Mouse (Mus musculus): ENCODE results near the gene Tpcn2. TPM values are rescaled to one million over a fixed set of nuclear protein-coding genes. Genes with fewer than 3 reads are reported as not detected.

The Tpcn2 gene
- polyA plus RNA-seq, 1 experiment from 2014 or later: 2.4 TPM

DNA sequence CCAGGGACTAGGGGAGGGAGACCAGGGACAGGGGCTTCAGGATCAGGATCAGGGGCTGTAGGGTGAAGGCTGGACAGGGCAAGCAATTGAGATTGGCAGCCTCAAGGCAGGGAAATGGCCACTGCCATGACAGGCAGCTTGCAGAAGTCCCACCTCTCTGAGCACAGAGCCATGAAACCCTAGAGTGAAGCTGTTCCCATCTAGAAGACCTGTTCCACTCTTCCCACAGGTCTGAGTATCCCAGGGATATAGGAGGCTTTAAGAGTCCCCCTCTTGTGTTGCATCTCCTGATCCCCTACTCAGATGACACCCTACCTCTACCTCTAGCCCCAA is 17.2 kb upstream of the Tpcn2 start:
- ATAC-seq (ENCODE audit: low read depth): no peak
- no peaks in the 10 kb centered on the region for H3K27me3 ChIP-seq (ENCODE audit: control insufficient read depth, insufficient read depth, low read depth, low read length)
- H3K9me3 ChIP-seq (replicated peaks; ENCODE audit: control insufficient read depth, low read length): no peaks in the 10 kb centered on the region
- H3K4me3 ChIP-seq (ENCODE audit: low read depth, low read length): no peak overlapping the region
- peaks cover 5% of the 10 kb centered on the region; the same call in 1 of the 2 replicates for H3K4me1 ChIP-seq (ENCODE audit: control insufficient read depth, low read depth, low read length)
- H3K4me2 ChIP-seq (ENCODE audit: low read depth, low read length): no peak overlapping the region
- H3K9ac ChIP-seq (ENCODE audit: low read depth, low read length): no peak overlapping the region
- no peak overlapping the region for H3K27ac ChIP-seq (ENCODE audit: low read length)
- H3K36me3 ChIP-seq (ENCODE audit: control insufficient read depth, insufficient read depth): no peaks in the 10 kb centered on the region

DNA sequence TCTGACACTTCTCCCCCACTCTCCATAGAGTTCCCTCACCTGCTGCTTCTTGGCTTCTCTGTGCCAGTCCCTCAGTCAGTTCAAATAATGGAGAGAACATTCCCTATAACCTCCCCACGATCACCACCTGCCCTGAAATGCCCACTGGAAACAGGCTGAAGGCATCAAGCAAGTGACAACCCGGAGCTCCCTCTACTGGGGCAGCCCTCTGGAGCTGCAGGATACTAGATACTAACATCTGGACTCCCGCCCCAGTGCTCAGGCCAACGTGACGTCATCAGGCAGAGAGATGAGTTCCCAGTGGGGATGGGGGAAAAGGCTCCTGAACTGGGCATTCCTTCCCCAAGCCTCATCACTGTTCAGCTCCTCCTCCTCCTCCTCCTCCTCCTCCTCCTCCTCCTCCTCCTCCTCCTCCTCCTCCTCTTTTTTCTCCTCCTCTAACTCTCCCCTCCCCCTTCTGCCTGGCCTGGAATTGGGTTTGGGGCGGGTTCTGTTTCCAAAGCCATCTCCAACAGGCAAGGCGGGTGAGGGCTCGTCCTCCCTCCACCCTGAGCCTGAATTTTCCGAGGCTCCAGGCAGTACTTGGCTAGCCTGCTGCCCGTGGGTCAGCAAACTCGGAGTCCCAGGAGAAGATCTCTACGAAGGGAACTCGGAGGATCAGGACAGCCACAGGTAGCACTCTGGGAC is 16.7 kb upstream of the Tpcn2 start, which contains the start of gene Mrgprf:
Mrgprf (plus strand) TSS at position 508 of the 687 bp plus-strand sequence.
- Histone ChIP-seq H3K9ac (ENCODE audit: low read depth, low read length) (no peak within 1 kb of the TSS), H3K4me2 (ENCODE audit: low read depth, low read length) (no peak within 1 kb of the TSS), H3K4me1 (ENCODE audit: control insufficient read depth, low read depth, low read length) (peaks cover 5% of the 10 kb centered on the region; the same call in 1 of the 2 replicates), H3K27me3 (ENCODE audit: control insufficient read depth, insufficient read depth, low read depth, low read length) (no peaks in the 10 kb centered on the region), H3K36me3 (ENCODE audit: control insufficient read depth, insufficient read depth) (no peaks in the 10 kb centered on the region), H3K4me3 (ENCODE audit: low read depth, low read length) (no peak within 1 kb of the TSS), H3K9me3 (replicated peaks; ENCODE audit: control insufficient read depth, low read length) (no peaks in the 10 kb centered on the region), H3K27ac (ENCODE audit: low read length) (no peak within 1 kb of the TSS)
- 31% methylated on average over 12 of the region's 13 CpGs for WGBS (ENCODE audit: insufficient replicate concordance)
- no peak for ATAC-seq (ENCODE audit: low read depth)

DNA sequence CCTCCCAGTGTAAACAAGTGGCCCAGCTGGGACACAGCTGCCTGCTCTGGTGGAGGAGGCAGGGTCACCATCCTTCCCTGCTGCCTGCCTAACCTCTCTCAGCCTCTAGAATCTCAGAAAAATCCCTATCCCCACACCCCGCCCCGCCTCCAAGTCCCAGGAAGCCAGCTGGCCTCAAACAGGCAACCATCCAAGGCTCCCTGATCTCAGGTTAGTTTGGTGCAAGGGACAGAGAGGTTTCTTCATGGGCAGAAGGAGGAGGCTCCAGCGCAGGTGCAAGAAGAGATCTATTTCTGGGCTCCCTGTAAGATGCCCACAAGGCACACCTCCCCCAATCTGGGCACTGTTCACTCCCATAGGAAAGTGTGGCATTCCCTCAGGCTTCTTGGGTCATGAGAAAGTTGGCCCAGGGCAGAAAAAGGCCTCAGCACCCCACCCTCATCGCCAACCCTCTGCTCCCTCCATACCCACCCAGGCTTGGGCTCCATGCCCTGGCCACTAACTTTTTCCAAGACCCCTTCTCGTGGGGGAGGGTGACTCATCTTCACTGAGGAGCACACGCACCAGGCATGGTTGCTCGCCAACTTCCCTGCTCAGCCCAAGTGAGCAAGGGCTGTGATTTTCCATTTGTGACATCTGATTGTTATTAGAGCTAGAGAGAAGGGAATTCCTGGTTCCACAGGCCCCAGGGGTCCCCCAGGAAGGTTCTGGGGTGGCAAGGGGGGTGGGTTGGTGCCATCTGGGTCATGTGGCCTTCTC is 15.9 kb upstream of the Tpcn2 start:
- Histone ChIP-seq H3K4me1 (ENCODE audit: control insufficient read depth, low read depth, low read length) (peaks cover 5% of the 10 kb centered on the region; the same call in 1 of the 2 replicates), H3K4me3 (ENCODE audit: low read depth, low read length) (no peak overlapping the region), H3K9me3 (replicated peaks; ENCODE audit: control insufficient read depth, low read length) (no peaks in the 10 kb centered on the region), H3K36me3 (ENCODE audit: control insufficient read depth, insufficient read depth) (no peaks in the 10 kb centered on the region), H3K4me2 (ENCODE audit: low read depth, low read length) (no peak overlapping the region), H3K9ac (ENCODE audit: low read depth, low read length) (no peak overlapping the region), H3K27ac (ENCODE audit: low read length) (no peak overlapping the region), H3K27me3 (ENCODE audit: control insufficient read depth, insufficient read depth, low read depth, low read length) (no peaks in the 10 kb centered on the region)
- ATAC-seq (ENCODE audit: low read depth): no peak
- WGBS (ENCODE audit: insufficient replicate concordance): 51% methylated on average over 7 of the region's 7 CpGs

DNA sequence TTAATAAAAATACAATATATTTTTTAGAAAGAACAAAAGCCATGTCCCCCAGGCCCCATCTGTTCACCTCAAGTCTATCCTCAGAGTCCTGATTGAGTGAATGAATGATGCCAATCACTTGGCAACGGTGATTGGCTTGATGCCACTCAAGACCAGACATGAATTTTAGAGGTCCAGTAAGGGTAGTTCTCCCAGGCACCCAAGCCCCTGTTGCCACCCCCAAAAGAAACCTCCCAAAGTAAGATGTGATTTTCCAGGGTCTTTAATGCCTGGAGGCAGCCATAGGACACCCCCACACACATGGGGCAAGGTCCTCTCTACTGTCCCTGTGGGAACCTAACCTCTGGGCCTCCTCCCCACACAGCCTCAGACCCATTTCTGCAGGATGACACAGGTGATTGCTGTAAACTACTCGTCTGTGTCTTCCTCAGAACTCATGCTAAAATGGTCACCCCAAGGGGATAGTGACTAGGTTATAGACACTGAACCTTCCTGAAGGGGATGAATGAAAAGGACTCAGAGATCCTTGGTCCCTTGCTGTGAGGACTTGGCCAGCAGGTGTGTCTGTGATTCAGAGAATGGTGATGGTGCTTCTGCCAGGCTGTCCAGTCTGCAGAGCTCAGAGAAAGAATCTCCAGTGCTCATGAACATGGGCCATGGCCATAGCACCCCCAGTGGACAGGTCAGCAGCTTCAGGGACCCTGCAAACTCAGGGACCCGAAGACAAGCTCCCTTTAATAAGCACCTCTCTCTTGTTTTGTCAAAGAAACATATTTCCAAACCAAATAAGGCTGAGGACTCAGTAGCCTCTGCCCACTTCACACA is 15.1 kb upstream of the Tpcn2 start:
- 50% methylated on average over 3 of the region's 3 CpGs for WGBS (ENCODE audit: insufficient replicate concordance)
- no peaks in the 10 kb centered on the region for H3K36me3 ChIP-seq (ENCODE audit: control insufficient read depth, insufficient read depth)
- H3K9me3 ChIP-seq (replicated peaks; ENCODE audit: control insufficient read depth, low read length): no peaks in the 10 kb centered on the region
- no peak overlapping the region for H3K4me3 ChIP-seq (ENCODE audit: low read depth, low read length)
- no peak for ATAC-seq (ENCODE audit: low read depth)
- no peaks in the 10 kb centered on the region for H3K27me3 ChIP-seq (ENCODE audit: control insufficient read depth, insufficient read depth, low read depth, low read length)
- H3K4me2 ChIP-seq (ENCODE audit: low read depth, low read length): no peak overlapping the region
- no peak overlapping the region for H3K27ac ChIP-seq (ENCODE audit: low read length)
- H3K4me1 ChIP-seq (ENCODE audit: control insufficient read depth, low read depth, low read length): peaks cover 5% of the 10 kb centered on the region; the same call in 1 of the 2 replicates
- H3K9ac ChIP-seq (ENCODE audit: low read depth, low read length): no peak overlapping the region

DNA sequence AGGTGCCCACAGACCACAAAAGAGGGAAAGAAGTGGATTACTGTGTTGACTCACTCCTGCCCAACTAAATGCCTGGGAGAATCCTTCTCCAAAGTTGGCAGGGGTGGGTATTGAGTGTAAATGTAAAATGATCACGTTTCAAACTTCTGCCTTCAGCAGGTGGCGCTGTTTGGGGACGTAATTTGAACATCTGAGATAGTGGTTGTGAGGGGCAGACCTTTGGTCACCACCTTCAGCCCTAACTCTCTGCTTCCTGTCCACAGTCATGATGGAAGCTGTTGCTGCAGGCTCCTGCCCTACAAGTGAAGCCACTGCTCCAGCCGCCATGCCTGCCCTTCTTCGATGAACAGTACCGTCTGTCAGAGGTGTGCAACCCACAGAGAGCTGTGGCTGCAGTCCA is 10.0 kb upstream of the Tpcn2 start:
- Histone ChIP-seq H3K4me2 (ENCODE audit: low read depth, low read length) (no peak overlapping the region), H3K4me1 (ENCODE audit: control insufficient read depth, low read depth, low read length) (no peaks in the 10 kb centered on the region), H3K27ac (ENCODE audit: low read length) (no peak overlapping the region), H3K4me3 (ENCODE audit: low read depth, low read length) (no peak overlapping the region), H3K36me3 (ENCODE audit: control insufficient read depth, insufficient read depth) (no peaks in the 10 kb centered on the region), H3K27me3 (ENCODE audit: control insufficient read depth, insufficient read depth, low read depth, low read length) (no peaks in the 10 kb centered on the region), H3K9ac (ENCODE audit: low read depth, low read length) (no peak overlapping the region), H3K9me3 (replicated peaks; ENCODE audit: control insufficient read depth, low read length) (no peaks in the 10 kb centered on the region)
- no peak for ATAC-seq (ENCODE audit: low read depth)
- 29% methylated on average over 6 of the region's 6 CpGs for WGBS (ENCODE audit: insufficient replicate concordance)

DNA sequence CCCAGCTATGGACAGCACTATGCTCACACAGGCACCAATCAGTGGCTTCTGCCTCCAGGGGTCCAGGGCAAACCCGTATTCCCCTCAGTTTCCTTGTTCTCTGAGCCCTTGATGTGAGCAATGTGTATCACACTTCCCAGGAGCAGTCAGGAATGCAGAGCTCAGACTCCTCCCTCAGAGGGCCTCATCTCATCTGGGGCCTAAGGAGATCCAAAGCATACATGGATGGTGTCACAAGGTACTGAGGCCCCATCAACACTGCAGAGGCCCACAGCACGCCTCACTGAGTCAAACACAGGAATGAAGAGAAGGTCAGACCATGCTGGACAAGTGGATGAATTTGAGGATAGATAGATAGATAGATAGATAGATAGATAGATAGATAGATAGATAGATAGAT is 8.9 kb upstream of the Tpcn2 start:
- no peak for ATAC-seq (ENCODE audit: low read depth)

DNA sequence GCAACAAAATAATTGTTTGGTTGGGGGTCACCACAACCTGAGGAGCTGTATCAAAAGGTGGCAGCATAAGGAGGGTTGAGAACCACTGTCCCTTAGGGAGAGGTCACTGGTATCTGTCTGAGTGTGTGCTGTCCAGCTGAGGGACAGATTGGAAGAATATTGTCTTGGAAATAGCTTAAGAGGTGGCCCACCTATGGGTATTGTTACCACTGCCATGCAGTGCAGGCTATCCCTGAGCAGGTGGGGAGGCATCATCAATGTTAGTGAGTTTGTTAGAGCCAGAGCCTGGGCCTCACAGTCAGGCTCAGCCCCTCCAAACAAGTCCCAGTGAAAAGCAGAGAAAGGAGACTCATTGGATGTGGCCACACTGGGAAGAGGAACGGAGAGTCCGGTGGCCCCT is 8.0 kb upstream of the Tpcn2 start:
- no peak overlapping the region for H3K27ac ChIP-seq (ENCODE audit: low read length)
- H3K4me3 ChIP-seq (ENCODE audit: low read depth, low read length): no peak overlapping the region
- ATAC-seq (ENCODE audit: low read depth): no peak
- no peaks in the 10 kb centered on the region for H3K36me3 ChIP-seq (ENCODE audit: control insufficient read depth, insufficient read depth)
- H3K4me2 ChIP-seq (ENCODE audit: low read depth, low read length): no peak overlapping the region
- no peak overlapping the region for H3K9ac ChIP-seq (ENCODE audit: low read depth, low read length)
- H3K27me3 ChIP-seq (ENCODE audit: control insufficient read depth, insufficient read depth, low read depth, low read length): no peaks in the 10 kb centered on the region
- H3K9me3 ChIP-seq (replicated peaks; ENCODE audit: control insufficient read depth, low read length): no peaks in the 10 kb centered on the region
- H3K4me1 ChIP-seq (ENCODE audit: control insufficient read depth, low read depth, low read length): peaks cover 3% of the 10 kb centered on the region
- 66% methylated on average over 2 of the region's 2 CpGs for WGBS (ENCODE audit: insufficient replicate concordance)

More for the DNA sequence above, 8.9 kb upstream of the Tpcn2 start:
- Histone ChIP-seq H3K9me3 (replicated peaks; ENCODE audit: control insufficient read depth, low read length) (no peaks in the 10 kb centered on the region), H3K4me1 (ENCODE audit: control insufficient read depth, low read depth, low read length) (no peaks in the 10 kb centered on the region), H3K4me2 (ENCODE audit: low read depth, low read length) (no peak overlapping the region), H3K9ac (ENCODE audit: low read depth, low read length) (no peak overlapping the region), H3K36me3 (ENCODE audit: control insufficient read depth, insufficient read depth) (no peaks in the 10 kb centered on the region), H3K4me3 (ENCODE audit: low read depth, low read length) (no peak overlapping the region), H3K27me3 (ENCODE audit: control insufficient read depth, insufficient read depth, low read depth, low read length) (no peaks in the 10 kb centered on the region), H3K27ac (ENCODE audit: low read length) (no peak overlapping the region)
- 50% methylated on average over 2 of the region's 2 CpGs for WGBS (ENCODE audit: insufficient replicate concordance)

DNA sequence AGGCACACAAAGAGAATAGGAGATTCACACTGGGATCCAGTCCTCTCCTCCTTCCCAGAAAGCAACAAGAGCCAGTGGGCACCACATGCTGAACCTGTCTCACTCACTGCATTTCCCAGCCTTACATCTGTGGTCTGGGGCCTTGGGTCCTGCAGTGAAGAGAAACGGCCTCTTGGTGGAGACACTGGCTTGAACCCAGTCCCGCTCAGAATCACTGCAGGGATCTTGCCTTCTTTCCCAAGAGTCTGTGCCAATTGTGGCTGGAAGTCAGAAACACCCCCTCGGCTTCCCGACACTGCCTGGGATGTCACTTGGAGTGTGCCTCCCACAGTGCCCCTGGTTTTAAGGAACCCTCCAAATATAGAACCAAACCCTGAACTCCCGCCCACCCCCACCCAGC is 5.5 kb upstream of the Tpcn2 start:
- no peak for ATAC-seq (ENCODE audit: low read depth)
- Histone ChIP-seq H3K9ac (ENCODE audit: low read depth, low read length) (no peak overlapping the region), H3K4me2 (ENCODE audit: low read depth, low read length) (no peak overlapping the region), H3K9me3 (replicated peaks; ENCODE audit: control insufficient read depth, low read length) (no peaks in the 10 kb centered on the region), H3K36me3 (ENCODE audit: control insufficient read depth, insufficient read depth) (no peaks in the 10 kb centered on the region), H3K27me3 (ENCODE audit: control insufficient read depth, insufficient read depth, low read depth, low read length) (no peaks in the 10 kb centered on the region), H3K4me1 (ENCODE audit: control insufficient read depth, low read depth, low read length) (peaks cover 3% of the 10 kb centered on the region), H3K4me3 (ENCODE audit: low read depth, low read length) (no peak overlapping the region), H3K27ac (ENCODE audit: low read length) (no peak overlapping the region)
- 27% methylated on average over 5 of the region's 5 CpGs for WGBS (ENCODE audit: insufficient replicate concordance)

DNA sequence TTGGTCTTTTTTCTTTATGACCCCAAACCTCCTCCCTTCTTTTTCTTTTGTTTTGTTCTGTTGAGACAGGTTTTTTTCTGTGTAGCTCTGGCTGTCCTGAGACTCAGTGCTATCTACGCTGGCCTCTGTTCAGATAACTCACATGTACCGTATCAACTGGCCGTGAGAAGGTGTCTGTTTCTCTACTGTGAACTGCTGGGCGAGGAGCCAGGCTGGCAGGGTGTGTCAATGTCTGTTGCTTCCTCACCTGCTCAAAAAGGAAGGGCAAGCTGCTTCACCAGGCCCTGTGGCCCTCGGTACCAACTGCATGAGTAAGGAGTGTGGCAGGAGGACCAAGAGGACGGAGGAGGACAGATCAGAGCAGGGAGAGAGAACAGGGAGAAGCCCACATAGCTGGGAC is 3.6 kb upstream of the Tpcn2 start:
- H3K27ac ChIP-seq (ENCODE audit: low read length): no peak overlapping the region
- no peak overlapping the region for H3K4me2 ChIP-seq (ENCODE audit: low read depth, low read length)
- WGBS (ENCODE audit: insufficient replicate concordance): 34% methylated on average over 6 of the region's 6 CpGs

More for the DNA sequence above, 3.6 kb upstream of the Tpcn2 start:
- ATAC-seq (ENCODE audit: low read depth): no peak
- no peaks in the 10 kb centered on the region for H3K36me3 ChIP-seq (ENCODE audit: control insufficient read depth, insufficient read depth)
- peaks cover 3% of the 10 kb centered on the region for H3K4me1 ChIP-seq (ENCODE audit: control insufficient read depth, low read depth, low read length)
- no peaks in the 10 kb centered on the region for H3K27me3 ChIP-seq (ENCODE audit: control insufficient read depth, insufficient read depth, low read depth, low read length)
- no peak overlapping the region for H3K9ac ChIP-seq (ENCODE audit: low read depth, low read length)
- no peak overlapping the region for H3K4me3 ChIP-seq (ENCODE audit: low read depth, low read length)
- no peaks in the 10 kb centered on the region for H3K9me3 ChIP-seq (replicated peaks; ENCODE audit: control insufficient read depth, low read length)
